Mouse (Mus musculus) CH12.LX (cell line): ENCODE results near the gene Eef1e1. TPM values are rescaled to one million over a fixed set of nuclear protein-coding genes. Genes with fewer than 3 reads are reported as not detected.

Source experiments
- DNase-seq: peaks from one replicate; pipeline ENCODE4 v3.0.0-alpha.2; 2013; ENCODE audit errors: extremely low read depth
- H3K27ac ChIP-seq: 2 replicates; pipeline ENCODE4 v1.5.1; 2012; ENCODE audit warnings: low read depth, mild to moderate bottlenecking, control low read depth, moderate library complexity; ENCODE audit not compliant: insufficient read depth
- H3K27me3 ChIP-seq: replicated peaks from 2 replicates; pipeline ENCODE3; 2012; ENCODE audit warnings: inconsistent platforms
- H3K36me3 ChIP-seq, 2 experiments: replicated peaks in 1 of 2; 2 replicates each; pipeline versions ENCODE3 to v1.6.1; 2012; ENCODE audit warnings: inconsistent platforms in 1 of 2, low read length in 1 of 2, mild to moderate bottlenecking in 1 of 2, mixed read lengths in 1 of 2, moderate library complexity in 1 of 2; ENCODE audit not compliant: control insufficient read depth in 1 of 2, insufficient read depth in 1 of 2
- H3K4me1 ChIP-seq, 2 experiments: 2 replicates each; pipeline ENCODE4 v1.6.1; 2012; ENCODE audit warnings: inconsistent platforms in 1 of 2, moderate library complexity in 1 of 2; ENCODE audit not compliant: insufficient read depth in 2 of 2, control insufficient read depth in 1 of 2
- H3K4me2 ChIP-seq: 2 replicates; pipeline ENCODE4 v1.6.1; 2012; ENCODE audit warnings: low read depth, mild to moderate bottlenecking, control low read depth; ENCODE audit not compliant: poor library complexity, insufficient read depth, severe bottlenecking
- H3K4me3 ChIP-seq, 3 experiments: fragments of 150-350 bp in 1 of 3; sonication (generic) in 1 of 3; replicated peaks in 1 of 3; 2 replicates each; pipeline versions ENCODE3 to v1.5.1; 2011 to 2012; ENCODE audit warnings: low read depth in 2 of 3, low read length in 2 of 3, mild to moderate bottlenecking in 2 of 3, moderate library complexity in 2 of 3, control low read depth in 1 of 3, improper control_type of control experiment in 1 of 3, inconsistent platforms in 1 of 3, mixed read lengths in 1 of 3; ENCODE audit not compliant: poor library complexity in 1 of 3
- H3K79me2 ChIP-seq: replicated peaks from 2 replicates; pipeline ENCODE4 v1.6.1; 2012; ENCODE audit warnings: mild to moderate bottlenecking, moderate library complexity; ENCODE audit not compliant: control insufficient read depth, poor library complexity, insufficient read depth, severe bottlenecking; ENCODE audit errors: extremely low read depth
- H3K9ac ChIP-seq: 2 replicates; pipeline ENCODE4 v1.6.1; 2012; ENCODE audit warnings: low read depth, mild to moderate bottlenecking, control low read depth, moderate library complexity; ENCODE audit not compliant: insufficient read depth
- H3K9me3 ChIP-seq: replicated peaks from 2 replicates; pipeline ENCODE3; 2012; ENCODE audit warnings: low read length, inconsistent platforms, mixed read lengths
- CHD1 ChIP-seq: IDR thresholded peaks from 2 replicates; pipeline ENCODE4 v1.6.1; 2012; ENCODE audit warnings: low read depth, low read length, improper control_type of control experiment, inconsistent platforms
- CTCF ChIP-seq, 2 experiments: IDR thresholded peaks in 1 of 2; conservative IDR thresholded peaks in 1 of 2; 2 replicates each; pipeline ENCODE4 v1.5.1; 2011 to 2012; ENCODE audit warnings: low read depth in 2 of 2, low read length in 2 of 2, improper control_type of control experiment in 1 of 2, inconsistent platforms in 1 of 2, mild to moderate bottlenecking in 1 of 2, moderate library complexity in 1 of 2
- EP300 ChIP-seq: IDR thresholded peaks from 2 replicates; pipeline ENCODE4 v1.6.1; 2011; ENCODE audit warnings: low read length, improper control_type of control experiment
- ETS1 ChIP-seq: conservative IDR thresholded peaks from 2 replicates; pipeline ENCODE4 v1.6.1; 2012; ENCODE audit warnings: low read depth, mild to moderate bottlenecking, inconsistent platforms, low read length, improper control_type of control experiment, moderate library complexity
- GABPA ChIP-seq: IDR thresholded peaks from 2 replicates; pipeline ENCODE4 v1.6.1; 2012; ENCODE audit warnings: low read depth, low read length, improper control_type of control experiment, inconsistent platforms; ENCODE audit not compliant: insufficient replicate concordance
- HCFC1 ChIP-seq: IDR thresholded peaks from 2 replicates; pipeline ENCODE4 v1.6.1; 2012; ENCODE audit warnings: low read depth, mild to moderate bottlenecking, inconsistent platforms, low read length, improper control_type of control experiment
- JUND ChIP-seq: conservative IDR thresholded peaks from 2 replicates; pipeline ENCODE4 v1.6.1; 2011; ENCODE audit warnings: low read depth, low read length, improper control_type of control experiment
- MAFK ChIP-seq: IDR thresholded peaks from 2 replicates; pipeline ENCODE4 v1.6.1; 2011; ENCODE audit warnings: low read length, improper control_type of control experiment; ENCODE audit not compliant: insufficient replicate concordance
- NRF1 ChIP-seq: IDR thresholded peaks from 2 replicates; pipeline ENCODE4 v1.6.1; 2014; ENCODE audit warnings: low read depth, mild to moderate bottlenecking, inconsistent platforms, low read length, improper control_type of control experiment, moderate library complexity
- PAX5 ChIP-seq: IDR thresholded peaks from 2 replicates; pipeline ENCODE4 v1.6.1; 2012; ENCODE audit warnings: low read length, inconsistent platforms, mixed read lengths
- RAD21 ChIP-seq: IDR thresholded peaks from 2 replicates; pipeline ENCODE4 v1.6.1; 2011; ENCODE audit warnings: low read depth, mild to moderate bottlenecking, low read length, improper control_type of control experiment, moderate library complexity
- RCOR1 ChIP-seq: conservative IDR thresholded peaks from 2 replicates; pipeline ENCODE4 v1.6.1; 2012; ENCODE audit warnings: low read depth, mild to moderate bottlenecking, inconsistent platforms, low read length, improper control_type of control experiment
- SIN3A ChIP-seq: IDR thresholded peaks from 2 replicates; pipeline ENCODE4 v1.6.1; 2012; ENCODE audit warnings: low read length, improper control_type of control experiment, inconsistent platforms
- SMC3 ChIP-seq: IDR thresholded peaks from 2 replicates; pipeline ENCODE4 v1.6.1; 2011; ENCODE audit warnings: low read depth, low read length, improper control_type of control experiment
- TCF12 ChIP-seq: IDR thresholded peaks from 2 replicates; pipeline ENCODE4 v1.6.1; 2014; ENCODE audit warnings: low read depth, mild to moderate bottlenecking, inconsistent platforms, low read length, improper control_type of control experiment
- UBTF ChIP-seq: IDR thresholded peaks from 2 replicates; pipeline ENCODE4 v1.6.1; 2012; ENCODE audit warnings: low read depth, mild to moderate bottlenecking, inconsistent platforms, low read length, improper control_type of control experiment, moderate library complexity
- USF2 ChIP-seq: conservative IDR thresholded peaks from 2 replicates; pipeline ENCODE4 v1.6.1; 2011; ENCODE audit warnings: low read depth, low read length, improper control_type of control experiment
- ZKSCAN1 ChIP-seq: IDR thresholded peaks from 2 replicates; pipeline ENCODE4 v1.6.1; 2012; ENCODE audit warnings: low read depth, inconsistent platforms, low read length, improper control_type of control experiment, borderline replicate concordance
- ZMIZ1 ChIP-seq: IDR thresholded peaks from 2 replicates; pipeline ENCODE4 v1.6.1; 2012; ENCODE audit warnings: low read depth, mild to moderate bottlenecking, inconsistent platforms, low read length, improper control_type of control experiment
- dilution Hi-C: fragments of 300-500 bp; cut with MboI; formaldehyde crosslinking; loops from 2 replicates; pipeline ENCODE4 v1.14.3; 2020; ENCODE audit warnings: low sequenced_read_pairs; ENCODE audit not compliant: extremely low pct_unique_long_range_greater_than_20kb, extremely low pct_ligation_motif_present
- in situ Hi-C: fragments of 300-500 bp; cut with MboI; formaldehyde crosslinking; loops from 3 replicates; pipeline ENCODE4 v1.14.3; 2019; ENCODE audit warnings: low sequenced_read_pairs, low pct_ligation_motif_present, low pct_unique_long_range_greater_than_20kb, mixed read lengths
- polyA plus RNA-seq: library from polyadenylated mRNA; unstranded; fragments of >175 nt; gene quantifications from 2 replicates; pipeline ENCODE4 v1.2.1, GENCODE M21; 2012; ENCODE audit warnings: low read depth; ENCODE audit not compliant: insufficient read length
- total RNA-seq, 2 experiments: library from RNA; depleted of rRNA; stranded (reverse); fragments of 300-350 nt in 1 of 2; fragments of >200 nt in 1 of 2; gene quantifications; 2 replicates each; pipeline ENCODE4 v1.2.3; 2012 to 2014

Eef1e1 gene
- total and polyA plus RNA-seq, 3 experiments: 123 to 151 (median 148) TPM

- Histone ChIP-seq H3K9me3 (no peaks in the 10 kb centered on the region), H3K79me2 (no peaks in the 10 kb centered on the region), H3K36me3 (peaks cover 0 to 20% of the 10 kb centered on the region in 2 experiments), H3K27me3 (no peaks in the 10 kb centered on the region), H3K9ac (no peak overlapping the region), H3K4me2 (no peak overlapping the region), H3K4me1 (peaks cover 6 to 14% of the 10 kb centered on the region in 2 experiments; a peak in 2 of 4 replicates), H3K4me3 (no peak overlapping the region), H3K27ac (no peak overlapping the region)
- dilution Hi-C loops: no loop called here
- no peak for TF ChIP-seq EP300
- no peak for TF ChIP-seq HCFC1
- TF ChIP-seq SIN3A: no peak
- no peak for TF ChIP-seq SMC3
- TF ChIP-seq JUND: no peak
- TF ChIP-seq MAFK: no peak
- no peak for TF ChIP-seq PAX5
- TF ChIP-seq CHD1: no peak
- TF ChIP-seq RAD21: no peak
- no peak for TF ChIP-seq UBTF
- no peak for TF ChIP-seq NRF1
- TF ChIP-seq TCF12: no peak
- no peak for TF ChIP-seq USF2
- TF ChIP-seq ZKSCAN1: no peak
- TF ChIP-seq GABPA: no peak
- no peak for TF ChIP-seq ETS1
- no peak for TF ChIP-seq CTCF (conservative IDR thresholded peaks at IDR 0.05 in 1 of 2, IDR thresholded peaks at IDR 0.05 in 1 of 2; ENCODE audit: low read depth in 2 of 2, low read length in 2 of 2)
- TF ChIP-seq ZMIZ1: no peak
- in situ Hi-C loops: no loop called here
- no peak for DNase-seq
These were observed 25.4 kb downstream of the Eef1e1 start for GRCm38 (mm10) chr13:38633287-38634000.

GRCm38 (mm10) chr13:38632556-38632955 is 26.3 kb downstream of the Eef1e1 start:
- H3K36me3 ChIP-seq: peaks cover 0 to 20% of the 10 kb centered on the region in 2 experiments
- dilution Hi-C loops (no loop called here), in situ Hi-C loops (no loop called here)
- TF ChIP-seq JUND: no peak
- TF ChIP-seq SIN3A: no peak
- TF ChIP-seq RCOR1: no peak
- no peaks in the 10 kb centered on the region for H3K79me2 ChIP-seq
- no peak overlapping the region for H3K27ac ChIP-seq
- no peaks in the 10 kb centered on the region for H3K9me3 ChIP-seq
- no peak for DNase-seq
- H3K27me3 ChIP-seq: no peaks in the 10 kb centered on the region
- no peak overlapping the region for H3K4me3 ChIP-seq
- H3K9ac ChIP-seq: no peak overlapping the region
- H3K4me1 ChIP-seq: peaks cover 6 to 14% of the 10 kb centered on the region in 2 experiments; a peak in 2 of 4 replicates
- no peak overlapping the region for H3K4me2 ChIP-seq
